Mouse (Mus musculus) neural tube, embryonic 12.5 days (tissue): ENCODE measurements at regions not wholly inside any gene's neighbourhood (a gene's known extent, or its start where the extent isn't known, plus 50 kb on each side); places are given as distances from the start of the nearest gene placed in this dataset.
A peak's percentile ranks its signal among the peaks of the same experiment; 100 is the strongest.

Experiments used
- ATAC-seq: fragments of 200-750 bp; cut with Nextera tagmentation; 2 replicates; pipeline ENCODE4 v1.8.0; 2017; ENCODE audit warnings: low read depth, mild to moderate bottlenecking, moderate TSS enrichment, moderate library complexity; ENCODE audit not compliant: low FRiP score
- H3K27ac ChIP-seq: fragments of 300-500 bp; sonication (generic); 2 replicates; pipeline ENCODE4 v1.5.1; 2016
- H3K27me3 ChIP-seq: fragments of 300-500 bp; sonication (generic); replicated peaks from 2 replicates; pipeline ENCODE4 v1.6.1; 2016; ENCODE audit warnings: mild to moderate bottlenecking
- H3K36me3 ChIP-seq: fragments of 300-500 bp; sonication (generic); 2 replicates; pipeline ENCODE4 v1.6.1; 2016; ENCODE audit warnings: mild to moderate bottlenecking
- H3K4me1 ChIP-seq: fragments of 300-500 bp; sonication (generic); 2 replicates; pipeline ENCODE4 v1.6.1; 2016
- H3K4me2 ChIP-seq: fragments of 300-500 bp; sonication (generic); replicated peaks from 2 replicates; pipeline ENCODE4 v1.6.1; 2016; ENCODE audit warnings: mild to moderate bottlenecking
- H3K4me3 ChIP-seq: fragments of 300-500 bp; sonication (generic); 2 replicates; pipeline ENCODE4 v1.5.1; 2016
- H3K9ac ChIP-seq: fragments of 300-500 bp; sonication (generic); 2 replicates; pipeline ENCODE4 v1.6.1; 2016; ENCODE audit warnings: mild to moderate bottlenecking
- H3K9me3 ChIP-seq: fragments of 300-500 bp; sonication (generic); 2 replicates; pipeline ENCODE4 v1.6.1; 2016; ENCODE audit warnings: mild to moderate bottlenecking
- WGBS: fragments of 180-500 bp; shearing (Covaris S2); methylation state at CpG from one replicate; pipeline ENCODE4 v1.1.7; 2016; 5-methylcytosine and 5-hydroxymethylcytosine counted together

DNA sequence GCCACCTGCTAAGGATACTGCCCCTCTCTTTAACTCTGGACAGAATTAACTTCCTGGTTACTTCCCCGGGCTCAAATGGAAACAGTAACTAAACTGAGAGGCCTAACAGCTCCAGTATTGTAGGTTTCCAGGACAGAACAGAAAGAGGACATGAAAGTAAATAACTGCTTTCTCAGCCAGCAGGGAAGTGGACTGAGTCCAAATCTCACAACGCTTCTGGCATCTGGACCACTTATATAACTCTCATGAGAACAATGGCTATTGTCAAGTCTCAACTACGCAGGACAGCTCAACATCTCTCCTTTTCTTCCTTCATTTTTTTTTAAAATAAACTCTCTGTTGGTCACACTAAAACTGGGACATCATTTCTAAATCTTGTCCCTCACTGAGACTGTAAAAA is 594.8 kb downstream of the Rapgef2 start:
- ATAC-seq = no peak

DNA sequence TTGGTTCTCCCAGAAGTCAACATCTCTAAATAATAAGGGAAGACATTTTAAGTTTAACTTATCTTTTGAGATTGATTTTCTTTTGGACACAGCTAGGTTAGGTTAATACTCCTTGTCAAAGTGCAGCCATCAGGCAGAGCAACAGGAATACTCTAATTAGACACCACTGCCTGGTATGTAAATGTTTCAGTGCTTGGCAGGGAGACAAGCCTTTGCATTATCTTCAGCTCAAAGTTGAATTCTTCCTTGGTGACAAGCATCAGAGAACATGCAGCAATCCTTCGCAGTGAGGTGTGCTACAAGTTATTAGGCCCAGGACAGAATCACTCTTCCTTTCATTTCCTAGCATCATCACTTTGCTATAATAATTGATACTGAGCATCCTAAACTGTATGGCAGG is 608.7 kb downstream of the Rapgef2 start:
- H3K4me1 ChIP-seq = no peaks in the 10 kb centered on the region
- H3K4me3 ChIP-seq = no peak overlapping the region
- WGBS = 90% methylated on average over 1 of the region's 1 CpGs
- H3K4me2 ChIP-seq = no peak overlapping the region
- H3K36me3 ChIP-seq = no peaks in the 10 kb centered on the region
- no peak for ATAC-seq
- H3K9me3 ChIP-seq = no peaks in the 10 kb centered on the region
- H3K9ac ChIP-seq = no peak overlapping the region
- no peak overlapping the region for H3K27ac ChIP-seq
- H3K27me3 ChIP-seq = no peaks in the 10 kb centered on the region

More for the DNA sequence above, 594.8 kb downstream of the Rapgef2 start:
- Histone ChIP-seq H3K9me3 (no peaks in the 10 kb centered on the region), H3K27me3 (no peaks in the 10 kb centered on the region), H3K4me1 (peaks cover 7% of the 10 kb centered on the region; the same call in 1 of the 2 replicates), H3K4me2 (no peak overlapping the region), H3K9ac (no peak overlapping the region), H3K36me3 (no peaks in the 10 kb centered on the region), H3K27ac (no peak overlapping the region), H3K4me3 (no peak overlapping the region)
- WGBS = 43% methylated on average over 3 of the region's 3 CpGs

GRCm38 (mm10) chr3:78676806-78677205 is 609.5 kb downstream of the Rapgef2 start:
- Histone ChIP-seq H3K27me3 (no peaks in the 10 kb centered on the region), H3K27ac (no peak overlapping the region), H3K9ac (no peak overlapping the region), H3K36me3 (no peaks in the 10 kb centered on the region), H3K9me3 (no peaks in the 10 kb centered on the region), H3K4me2 (no peak overlapping the region), H3K4me1 (no peaks in the 10 kb centered on the region), H3K4me3 (no peak overlapping the region)
- ATAC-seq = no peak
- WGBS = 86% methylated on average over 2 of the region's 2 CpGs

DNA sequence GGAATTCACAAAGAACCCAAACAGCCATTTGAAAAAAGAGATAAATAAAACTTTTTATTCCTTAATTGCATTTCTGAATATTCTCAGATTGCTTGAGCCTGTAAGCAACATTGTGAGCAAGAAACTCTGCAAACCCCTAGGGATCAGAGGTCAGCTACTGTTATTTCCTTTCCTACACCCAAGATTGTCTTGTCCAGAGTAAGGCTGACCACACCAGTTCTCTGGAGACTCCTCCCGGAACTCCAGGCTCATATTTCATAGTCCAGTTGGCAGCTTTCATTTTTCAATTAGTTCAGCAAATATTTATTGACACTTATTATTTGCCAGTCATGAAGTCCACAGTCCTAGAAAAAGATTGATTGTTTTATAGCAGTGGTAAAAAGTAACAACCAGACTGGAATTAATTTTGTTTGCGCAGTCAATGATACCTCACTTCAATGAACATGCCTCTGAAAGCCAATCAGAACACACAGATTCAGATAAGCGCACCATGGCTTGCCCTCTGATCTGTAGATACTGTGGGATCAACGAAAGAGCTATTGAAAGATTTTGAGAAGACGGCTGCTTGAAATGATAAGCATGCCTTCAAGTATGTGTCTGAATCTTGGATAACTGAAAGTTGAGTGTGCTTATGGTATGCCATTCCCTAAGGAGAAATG is 611.7 kb downstream of the Rapgef2 start:
- no peaks in the 10 kb centered on the region for H3K4me1 ChIP-seq
- 62% methylated on average over 5 of the region's 5 CpGs for WGBS
- no peak overlapping the region for H3K27ac ChIP-seq
- no peak for ATAC-seq
- no peak overlapping the region for H3K4me3 ChIP-seq
- no peaks in the 10 kb centered on the region for H3K36me3 ChIP-seq
- no peak overlapping the region for H3K4me2 ChIP-seq
- H3K9ac ChIP-seq = no peak overlapping the region
- H3K9me3 ChIP-seq = no peaks in the 10 kb centered on the region
- no peaks in the 10 kb centered on the region for H3K27me3 ChIP-seq

DNA sequence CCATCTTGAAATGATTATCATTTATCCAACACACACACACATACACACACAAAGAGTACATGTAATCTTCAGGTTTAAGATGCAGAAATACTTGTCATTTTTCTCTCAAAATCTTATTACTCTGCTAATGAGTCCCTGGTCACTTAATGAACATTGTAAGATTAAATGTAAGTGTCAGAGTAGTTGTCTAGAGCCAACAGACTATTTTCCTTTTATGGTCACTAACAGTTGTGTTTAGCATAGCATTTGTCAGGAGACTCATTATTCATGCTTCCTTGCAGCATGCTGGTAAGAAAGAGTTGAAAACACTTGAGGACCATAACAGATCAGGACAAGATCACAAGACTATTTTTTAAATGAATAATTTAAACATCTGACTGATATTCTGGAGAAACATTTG is 618.3 kb downstream of the Rapgef2 start:
- no peak overlapping the region for H3K27ac ChIP-seq

DNA sequence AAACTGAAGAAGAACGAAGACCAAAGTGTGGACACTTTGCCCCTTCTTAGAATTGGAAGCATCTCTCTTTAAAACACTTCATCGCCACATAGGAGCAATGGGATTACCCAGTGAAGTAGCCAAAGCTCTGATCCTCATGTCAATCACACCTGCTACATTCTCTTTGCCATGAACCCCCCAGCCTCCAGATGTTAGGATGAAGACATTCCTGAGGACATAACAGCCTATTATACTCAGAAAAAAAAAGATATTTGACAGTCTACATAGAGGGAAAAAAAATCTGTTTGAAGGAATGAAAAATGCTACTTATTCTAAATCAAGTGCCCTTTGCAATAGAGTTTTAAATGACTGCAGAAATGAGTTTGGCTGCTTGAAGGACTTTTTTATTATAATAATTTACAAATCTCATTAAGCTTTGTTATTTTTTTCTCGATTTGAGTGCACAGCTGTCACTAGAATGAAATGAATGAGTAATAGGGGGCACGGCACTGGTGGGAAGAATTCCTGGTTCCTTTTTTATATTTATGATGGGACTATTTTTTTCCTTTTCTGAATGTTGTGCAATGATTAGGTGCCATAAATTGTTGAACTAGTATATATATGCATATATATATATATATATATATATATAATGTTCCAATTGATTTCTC is 618.8 kb downstream of the Rapgef2 start:
- Histone ChIP-seq H3K27ac (no peak overlapping the region), H3K4me3 (no peak overlapping the region), H3K4me2 (no peak overlapping the region), H3K9me3 (no peaks in the 10 kb centered on the region), H3K9ac (no peak overlapping the region), H3K4me1 (no peaks in the 10 kb centered on the region), H3K27me3 (no peaks in the 10 kb centered on the region), H3K36me3 (no peaks in the 10 kb centered on the region)
- ATAC-seq = no peak
- 81% methylated on average over 4 of the region's 4 CpGs for WGBS

More for the DNA sequence above, 618.3 kb downstream of the Rapgef2 start:
- H3K4me1 ChIP-seq = no peaks in the 10 kb centered on the region
- no peak for ATAC-seq
- no peak overlapping the region for H3K4me3 ChIP-seq
- no peaks in the 10 kb centered on the region for H3K27me3 ChIP-seq
- no peak overlapping the region for H3K4me2 ChIP-seq
- no peaks in the 10 kb centered on the region for H3K9me3 ChIP-seq
- no peaks in the 10 kb centered on the region for H3K36me3 ChIP-seq
- H3K9ac ChIP-seq = no peak overlapping the region

- Histone ChIP-seq H3K4me2 (no peak overlapping the region), H3K36me3 (no peaks in the 10 kb centered on the region), H3K4me1 (no peaks in the 10 kb centered on the region), H3K27me3 (no peaks in the 10 kb centered on the region), H3K9ac (no peak overlapping the region), H3K27ac (no peak overlapping the region), H3K9me3 (no peaks in the 10 kb centered on the region), H3K4me3 (no peak overlapping the region)
- no peak for ATAC-seq
- 93% methylated on average over 2 of the region's 2 CpGs for WGBS
Measured at GRCm38 (mm10) chr3:78648115-78648514, 638.2 kb downstream of the Rapgef2 start.

DNA sequence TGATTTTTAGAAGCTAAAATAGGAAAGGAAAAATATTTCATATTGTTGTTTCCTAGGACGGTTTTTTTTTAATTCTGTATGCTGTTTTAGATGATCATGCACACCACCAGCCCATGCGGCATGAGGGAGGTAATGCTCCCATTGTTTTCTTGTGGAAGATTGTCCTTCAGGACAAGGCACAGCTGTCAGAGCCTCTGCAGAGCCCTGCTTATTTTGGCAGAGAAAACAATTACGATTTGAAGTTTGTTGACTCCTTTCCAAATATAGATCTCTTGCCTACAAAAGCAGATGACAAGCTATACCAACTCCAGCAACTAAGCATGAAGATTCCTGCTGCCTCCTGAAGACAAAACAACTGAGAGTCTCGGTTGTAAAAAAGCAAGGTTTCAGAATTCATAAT is 650.9 kb downstream of the Rapgef2 start:
- Histone ChIP-seq H3K4me2 (no peak overlapping the region), H3K27me3 (no peaks in the 10 kb centered on the region), H3K9ac (no peak overlapping the region), H3K9me3 (peaks cover 9% of the 10 kb centered on the region), H3K4me1 (no peaks in the 10 kb centered on the region), H3K4me3 (no peak overlapping the region), H3K27ac (no peak overlapping the region), H3K36me3 (no peaks in the 10 kb centered on the region)
- WGBS = 73% methylated on average over 4 of the region's 4 CpGs
- ATAC-seq = no peak

DNA sequence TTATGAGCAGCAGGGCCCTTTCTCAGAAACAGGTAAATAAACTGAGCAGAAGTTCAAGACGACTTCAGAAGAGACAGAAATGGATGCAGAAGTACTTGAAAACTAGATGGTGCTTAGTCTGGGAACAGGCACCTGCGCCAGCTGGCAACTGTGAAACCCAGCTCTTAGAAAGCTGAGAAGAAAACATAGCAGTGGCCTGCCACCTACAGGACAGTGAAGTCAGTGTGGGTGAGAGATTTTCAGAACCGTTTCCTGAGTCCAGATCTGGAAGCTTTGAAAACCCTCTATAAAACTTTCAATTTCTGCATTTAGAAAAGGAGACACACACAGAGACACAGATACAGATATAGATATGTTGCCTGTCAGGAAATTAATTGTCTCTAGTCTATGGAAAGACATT is 667.4 kb downstream of the Rapgef2 start:
- Histone ChIP-seq H3K4me3 (no peak overlapping the region), H3K9me3 (no peaks in the 10 kb centered on the region), H3K36me3 (no peaks in the 10 kb centered on the region), H3K4me1 (no peaks in the 10 kb centered on the region), H3K27ac (no peak overlapping the region), H3K4me2 (no peak overlapping the region), H3K9ac (no peak overlapping the region), H3K27me3 (no peaks in the 10 kb centered on the region)
- no peak for ATAC-seq
- 50% methylated on average over 3 of the region's 3 CpGs for WGBS

DNA sequence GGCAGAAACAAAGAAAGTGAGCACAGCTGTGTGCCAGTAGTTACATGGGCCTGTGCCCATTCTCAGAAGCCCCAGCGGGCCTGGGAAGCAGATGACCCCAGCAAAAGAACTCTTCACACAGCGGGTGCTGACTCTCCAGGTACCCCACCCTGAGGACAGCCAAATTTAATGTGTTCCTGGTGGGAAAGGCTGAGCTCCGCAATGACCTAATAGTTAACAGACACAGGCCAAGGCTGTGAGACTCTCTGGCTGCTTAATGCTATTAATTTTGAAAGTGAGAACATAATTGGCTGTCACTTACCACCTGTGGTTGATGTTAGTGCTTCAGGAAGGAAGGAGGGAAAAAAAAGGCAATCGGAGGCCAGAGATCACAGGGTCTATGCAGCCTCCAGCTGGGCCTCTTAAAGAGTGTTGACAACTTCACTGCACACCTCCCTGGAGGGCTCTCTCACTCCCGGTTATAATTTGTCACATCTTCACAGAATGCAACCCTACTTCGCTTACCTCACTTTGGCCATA is 691.5 kb downstream of the Rapgef2 start:
- Histone ChIP-seq H3K27ac (no peak overlapping the region), H3K9me3 (no peaks in the 10 kb centered on the region), H3K36me3 (no peaks in the 10 kb centered on the region), H3K4me1 (no peaks in the 10 kb centered on the region), H3K9ac (no peak overlapping the region), H3K4me3 (no peak overlapping the region), H3K27me3 (no peaks in the 10 kb centered on the region), H3K4me2 (no peak overlapping the region)
- ATAC-seq = peak; percentile 50; the same call in 1 of the 2 replicates
- WGBS = 17% methylated on average over 6 of the region's 6 CpGs

DNA sequence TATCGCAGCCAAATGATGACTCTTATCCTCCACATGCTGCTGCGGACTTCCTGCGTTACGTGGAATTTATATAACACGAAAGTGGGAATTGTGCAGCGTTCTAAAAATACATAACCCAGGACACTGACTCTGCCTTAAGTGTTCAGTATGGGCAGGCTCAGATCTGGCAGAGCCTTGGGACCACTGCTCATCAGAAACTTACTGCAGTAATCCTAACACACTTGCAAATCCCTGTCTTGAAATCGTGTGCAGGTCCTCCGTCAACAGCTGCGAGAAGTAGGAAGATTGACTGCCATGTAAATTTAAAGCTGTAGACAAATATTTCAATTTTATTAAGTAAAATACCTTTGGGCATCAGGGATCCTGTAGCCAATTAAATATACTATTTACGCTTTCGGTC is 692.0 kb downstream of the Rapgef2 start:
- Histone ChIP-seq H3K9me3 (no peaks in the 10 kb centered on the region), H3K9ac (no peak overlapping the region), H3K4me2 (no peak overlapping the region), H3K4me3 (no peak overlapping the region), H3K27me3 (no peaks in the 10 kb centered on the region), H3K27ac (no peak overlapping the region), H3K36me3 (no peaks in the 10 kb centered on the region), H3K4me1 (no peaks in the 10 kb centered on the region)
- no peak for ATAC-seq
- WGBS = 68% methylated on average over 11 of the region's 11 CpGs

DNA sequence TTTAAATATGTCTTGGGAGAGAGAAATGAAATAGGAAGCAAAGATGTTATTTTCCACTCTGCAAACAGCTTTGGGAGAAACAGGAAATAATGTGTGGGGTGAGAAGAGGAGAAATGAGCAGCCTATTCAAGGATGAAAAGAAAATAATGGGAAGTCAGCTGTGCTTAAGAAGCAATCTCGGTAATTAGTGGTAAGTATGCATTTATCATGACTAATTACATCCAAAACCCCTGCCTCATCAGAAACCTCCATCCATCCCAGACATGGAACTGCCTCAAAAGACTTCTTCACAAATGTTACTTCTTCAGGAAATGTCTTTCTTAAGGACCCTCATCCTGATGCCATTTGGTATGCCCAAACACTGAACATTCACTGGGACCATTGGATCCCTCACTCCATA is 699.7 kb downstream of the Rapgef2 start:
- Histone ChIP-seq H3K4me1 (no peaks in the 10 kb centered on the region), H3K4me3 (no peak overlapping the region), H3K4me2 (no peak overlapping the region), H3K9ac (no peak overlapping the region), H3K27me3 (no peaks in the 10 kb centered on the region), H3K9me3 (no peaks in the 10 kb centered on the region), H3K27ac (no peak overlapping the region), H3K36me3 (no peaks in the 10 kb centered on the region)
- no peak for ATAC-seq
- 72% methylated on average over 1 of the region's 1 CpGs for WGBS

DNA sequence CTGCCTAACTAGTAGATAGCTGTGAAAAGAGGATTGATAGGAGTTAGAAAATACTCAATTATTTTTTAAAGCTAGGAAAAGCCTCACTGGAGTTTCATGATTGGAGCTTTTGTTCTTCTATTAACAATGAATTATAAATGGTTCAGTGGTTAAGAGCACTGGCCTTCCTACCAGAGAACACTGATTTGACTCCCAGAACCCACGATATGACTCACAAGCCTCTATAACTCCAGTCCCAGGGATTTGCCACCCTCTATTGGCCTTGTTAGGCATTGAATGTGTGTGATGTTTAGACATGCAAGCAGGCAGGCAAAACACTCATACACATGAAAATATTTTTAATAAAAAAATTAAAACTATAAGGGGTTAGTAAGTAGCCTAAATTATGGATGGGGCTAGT is 704.4 kb downstream of the Rapgef2 start:
- peaks cover 3% of the 10 kb centered on the region; the same call in 1 of the 2 replicates for H3K4me1 ChIP-seq
- no peak overlapping the region for H3K4me2 ChIP-seq
- no peak overlapping the region for H3K9ac ChIP-seq
- H3K4me3 ChIP-seq = no peak overlapping the region
- 24% methylated on average over 1 of the region's 1 CpGs for WGBS
- no peaks in the 10 kb centered on the region for H3K36me3 ChIP-seq
- H3K9me3 ChIP-seq = no peaks in the 10 kb centered on the region
- ATAC-seq = peak; percentile 62; the same call in 1 of the 2 replicates
- H3K27ac ChIP-seq = no peak overlapping the region
- H3K27me3 ChIP-seq = no peaks in the 10 kb centered on the region
